Mouse (Mus musculus) heart, adult 18-20 months (tissue): ENCODE data around the gene Pnpla8. TPM values are rescaled to one million over a fixed set of nuclear protein-coding genes. Genes with fewer than 3 reads are reported as not detected.
A peak's percentile ranks its signal among the peaks of the same experiment; 100 is the strongest.
"Not testable (repeated sequence)": the region's sequence is repeated elsewhere in the genome, so short reads cannot be mapped to it uniquely, and the experiment has no call there.

Source experiments
- DNase-seq, 2 experiments: peaks; one replicate each; pipeline ENCODE4 v3.0.0; 2021 to 2022; ENCODE audit warnings: mixed read lengths in 1 of 2
- total RNA-seq, 2 experiments: library from RNA; stranded (reverse); gene quantifications; 2 replicates each; pipeline ENCODE4 v1.2.3; 2021

Pnpla8 gene
- total RNA-seq, 2 experiments from 2014 or later = 136 to 151 TPM

GRCm38 (mm10) chr12:44269311-44269831 lies 48.2 kb downstream of the Pnpla8 start:
- peak; percentile 86 to 87 for DNase-seq

- no peak for DNase-seq
Measured at GRCm38 (mm10) chr12:44274125-44274835, 53.1 kb downstream of the Pnpla8 start.

GRCm38 (mm10) chr12:44280147-44280546 lies 59.0 kb downstream of the Pnpla8 start:
- not testable (repeated sequence) for DNase-seq

- DNase-seq = no peak
Measured at GRCm38 (mm10) chr12:44281534-44281933, 60.4 kb downstream of the Pnpla8 start.

- peak; percentile 43 for DNase-seq
Measured at GRCm38 (mm10) chr12:44283378-44283777, 62.2 kb downstream of the Pnpla8 start.

- DNase-seq = no peak
Measured at GRCm38 (mm10) chr12:44286992-44287391, 65.8 kb downstream of the Pnpla8 start.

GRCm38 (mm10) chr12:44292281-44292680 lies 71.1 kb downstream of the Pnpla8 start:
- DNase-seq = peak; percentile 45 to 80

GRCm38 (mm10) chr12:44300793-44301192 lies 79.6 kb downstream of the Pnpla8 start:
- DNase-seq = no peak

GRCm38 (mm10) chr12:44304012-44304411 lies 82.8 kb downstream of the Pnpla8 start:
- no peak for DNase-seq

GRCm38 (mm10) chr12:44304869-44305268 lies 83.7 kb downstream of the Pnpla8 start:
- no peak for DNase-seq

GRCm38 (mm10) chr12:44308221-44308620 lies 87.1 kb downstream of the Pnpla8 start:
- no peak for DNase-seq

GRCm38 (mm10) chr12:44315212-44315611 lies 94.0 kb downstream of the Pnpla8 start:
- no peak for DNase-seq

- DNase-seq = no peak
Measured at GRCm38 (mm10) chr12:44325091-44325490, 103.9 kb downstream of the Pnpla8 start.

- no peak for DNase-seq
Measured at GRCm38 (mm10) chr12:44327452-44327851, 106.3 kb downstream of the Pnpla8 start.

- peak; percentile 15 to 21 for DNase-seq
Measured at GRCm38 (mm10) chr12:44328381-44329315, 107.5 kb downstream of the Pnpla8 start, which contains the start of gene Nrcam. Gene Nrcam, plus strand, starts transcription at chr12:44328885.

GRCm38 (mm10) chr12:44329316-44330215 lies 108.4 kb downstream of the Pnpla8 start:
- DNase-seq = no peak

GRCm38 (mm10) chr12:44330216-44330719 lies 109.1 kb downstream of the Pnpla8 start:
- no peak for DNase-seq

- DNase-seq = no peak
Measured at GRCm38 (mm10) chr12:44337136-44337640, 116.0 kb downstream of the Pnpla8 start.

GRCm38 (mm10) chr12:44338195-44338622 lies 117.0 kb downstream of the Pnpla8 start:
- no peak for DNase-seq

- no peak for DNase-seq
Measured at GRCm38 (mm10) chr12:44344075-44344474, 122.9 kb downstream of the Pnpla8 start.

- no peak for DNase-seq
Measured at GRCm38 (mm10) chr12:44345251-44345650, 124.1 kb downstream of the Pnpla8 start.
